Mouse (Mus musculus) myocyte (in vitro differentiated cells): ENCODE results near the gene Zfp668.

ENCODE experiments used
- CEBPB ChIP-seq: IDR thresholded peaks from 2 replicates; pipeline ENCODE4 v1.6.1; 2011; ENCODE audit warnings: mild to moderate bottlenecking, moderate library complexity; ENCODE audit not compliant: poor library complexity, insufficient read depth, severe bottlenecking
- E2F4 ChIP-seq: IDR thresholded peaks from one replicate; pipeline ENCODE4 v1.6.1; 2011; ENCODE audit warnings: mild to moderate bottlenecking, control low read depth, moderate library complexity; ENCODE audit not compliant: insufficient read depth
- MAX ChIP-seq: IDR thresholded peaks from one replicate; pipeline ENCODE4 v1.6.1; 2011; ENCODE audit warnings: low read depth, mild to moderate bottlenecking, control low read depth
- MYOD1 ChIP-seq, 3 experiments: IDR thresholded peaks; one replicate each; pipeline ENCODE4 v1.6.1; 2011; ENCODE audit warnings: control low read depth in 2 of 3, low read depth in 2 of 3, mild to moderate bottlenecking in 2 of 3, moderate library complexity in 1 of 3; ENCODE audit not compliant: insufficient read length in 2 of 3, control insufficient read depth in 1 of 3
- MYOG ChIP-seq, 3 experiments: IDR thresholded peaks; one replicate each; pipeline ENCODE4 v1.6.1; 2011; ENCODE audit warnings: control low read depth in 2 of 3, low read depth in 2 of 3, mild to moderate bottlenecking in 2 of 3; ENCODE audit not compliant: insufficient read length in 2 of 3, control insufficient read depth in 1 of 3, insufficient read depth in 1 of 3
- POLR2A ChIP-seq: IDR thresholded peaks from one replicate; pipeline ENCODE4 v1.6.1; 2011; ENCODE audit warnings: low read depth, mild to moderate bottlenecking, control low read depth, moderate library complexity; ENCODE audit not compliant: insufficient read length
- POLR2AphosphoS2 ChIP-seq: IDR thresholded peaks from one replicate; pipeline ENCODE4 v1.6.1; 2011; ENCODE audit warnings: low read depth, control low read depth; ENCODE audit not compliant: insufficient read length
- REST ChIP-seq: IDR thresholded peaks from one replicate; pipeline ENCODE4 v1.6.1; 2011; ENCODE audit warnings: mild to moderate bottlenecking, control low read depth, moderate library complexity; ENCODE audit not compliant: insufficient read depth, insufficient read length
- SRF ChIP-seq: IDR thresholded peaks from one replicate; pipeline ENCODE4 v1.6.1; 2011; ENCODE audit warnings: low read depth; ENCODE audit not compliant: control insufficient read depth, insufficient read length
- TCF3 ChIP-seq: IDR thresholded peaks from one replicate; pipeline ENCODE4 v1.6.1; 2011; ENCODE audit warnings: low read depth, control low read depth; ENCODE audit not compliant: insufficient read length
- USF1 ChIP-seq: IDR thresholded peaks from one replicate; pipeline ENCODE4 v1.6.1; 2011; ENCODE audit warnings: low read depth, mild to moderate bottlenecking, control low read depth, moderate library complexity

DNA sequence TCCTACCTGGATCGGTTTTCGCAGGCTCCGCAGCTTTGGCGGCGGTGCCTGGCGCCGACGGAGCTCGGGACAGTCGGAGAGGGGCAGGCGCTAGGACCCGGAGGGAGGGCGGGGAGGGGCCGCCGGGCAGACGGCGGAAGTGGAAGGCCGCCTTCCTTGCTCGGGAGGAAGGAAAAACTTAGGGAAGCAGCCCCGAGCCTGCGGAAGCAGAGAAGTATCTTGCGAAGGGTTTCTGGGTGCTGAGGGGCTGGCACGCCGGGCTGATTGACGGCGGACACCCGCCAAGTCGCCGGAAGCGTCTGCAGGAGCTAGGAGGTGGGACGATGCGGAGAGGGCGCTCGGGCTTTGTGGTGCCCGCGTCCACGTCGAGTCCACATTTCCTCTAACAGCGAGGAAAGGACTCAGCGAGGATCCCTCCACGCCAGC, 574 bp downstream of the Zfp668 start, which contains the start of gene Zfp646:
- TF ChIP-seq USF1 (no peak), POLR2A (no peak), E2F4 (no peak), CEBPB (no peak), MAX (no peak), MYOG (IDR thresholded peaks at IDR 0.05; ENCODE audit: control insufficient read depth in 1 of 3, insufficient read depth in 1 of 3, insufficient read length in 2 of 3, low read depth in 2 of 3) (no peak), REST (no peak), TCF3 (no peak), MYOD1 (IDR thresholded peaks at IDR 0.05; ENCODE audit: control insufficient read depth in 1 of 3, insufficient read length in 2 of 3, low read depth in 2 of 3) (no peak), POLR2AphosphoS2 (no peak), SRF (no peak)
